Mouse (Mus musculus) liver, adult 2 months (tissue): ENCODE results near the gene Serpinb1b.

Experiments used
- CTCF ChIP-seq: fragments of 200-500 bp; IDR thresholded peaks from 2 replicates; pipeline ENCODE4 v1.5.1; 2011; ENCODE audit warnings: low read depth, low read length, control low read depth
- POLR2A ChIP-seq: fragments of 200-500 bp; IDR thresholded peaks from 2 replicates; pipeline ENCODE4 v1.6.1; 2011; ENCODE audit warnings: low read length, control low read depth; ENCODE audit not compliant: insufficient read depth; ENCODE audit errors: extremely low read depth

GRCm38 (mm10) chr13:33048187-33048586 lies 30.2 kb upstream of the Serpinb1b start:
- TF ChIP-seq CTCF (no peak), POLR2A (no peak)
